Mouse (Mus musculus) forebrain, embryonic 16.5 days (tissue): ENCODE measurements around the gene Relt. TPM values are rescaled to one million over a fixed set of nuclear protein-coding genes. Genes with fewer than 3 reads are reported as not detected.
A peak's percentile ranks its signal among the peaks of the same experiment; 100 is the strongest.

ENCODE experiments used
- ATAC-seq: fragments of 200-750 bp; cut with Nextera tagmentation; 2 replicates; pipeline ENCODE4 v1.8.0; 2017; ENCODE audit warnings: mild to moderate bottlenecking, moderate library complexity
- H3K27ac ChIP-seq: fragments of 300-500 bp; sonication (generic); 2 replicates; pipeline ENCODE4 v1.5.1; 2014; ENCODE audit warnings: low read length, control low read depth
- H3K27me3 ChIP-seq: fragments of 300-500 bp; sonication (generic); replicated peaks from 2 replicates; pipeline ENCODE4 v1.6.1; 2014; ENCODE audit warnings: low read length; ENCODE audit not compliant: control insufficient read depth, insufficient read depth
- H3K36me3 ChIP-seq: fragments of 300-500 bp; sonication (generic); 2 replicates; pipeline ENCODE4 v1.6.1; 2014; ENCODE audit not compliant: control insufficient read depth, insufficient read depth
- H3K4me1 ChIP-seq: fragments of 300-500 bp; sonication (generic); replicated peaks from 2 replicates; pipeline ENCODE4 v1.6.1; 2014; ENCODE audit warnings: low read length; ENCODE audit not compliant: control insufficient read depth, insufficient read depth
- H3K4me2 ChIP-seq: fragments of 300-500 bp; sonication (generic); 2 replicates; pipeline ENCODE4 v1.6.1; 2014; ENCODE audit warnings: mild to moderate bottlenecking, low read length, control low read depth
- H3K4me3 ChIP-seq: fragments of 300-500 bp; sonication (generic); replicated peaks from 2 replicates; pipeline ENCODE4 v1.5.1; 2014; ENCODE audit warnings: mild to moderate bottlenecking, low read length, control low read depth
- H3K9ac ChIP-seq: fragments of 300-500 bp; sonication (generic); replicated peaks from 2 replicates; pipeline ENCODE4 v1.6.1; 2014; ENCODE audit warnings: low read depth, low read length, control low read depth
- H3K9me3 ChIP-seq: fragments of 300-500 bp; sonication (generic); 2 replicates; pipeline ENCODE4 v1.6.1; 2016; ENCODE audit warnings: low read length; ENCODE audit not compliant: control insufficient read depth
- WGBS: fragments of 180-500 bp; shearing (Covaris S2); extraction: QIAGEN DNeasy Blood & Tissue Kit; methylation state at CpG from one replicate; pipeline ENCODE4 v1.1.7; 2014; 5-methylcytosine and 5-hydroxymethylcytosine counted together
- polyA plus RNA-seq: library from polyadenylated mRNA; unstranded; fragments of >200 nt; fragmentation: Nextera tagmentation; extraction: Ambion mirVana; gene quantifications from 2 replicates; pipeline ENCODE4 v1.2.1, GENCODE M21; 2015

Relt gene
- polyA plus RNA-seq, 1 experiment from 2014 or later = 3.9 TPM

DNA sequence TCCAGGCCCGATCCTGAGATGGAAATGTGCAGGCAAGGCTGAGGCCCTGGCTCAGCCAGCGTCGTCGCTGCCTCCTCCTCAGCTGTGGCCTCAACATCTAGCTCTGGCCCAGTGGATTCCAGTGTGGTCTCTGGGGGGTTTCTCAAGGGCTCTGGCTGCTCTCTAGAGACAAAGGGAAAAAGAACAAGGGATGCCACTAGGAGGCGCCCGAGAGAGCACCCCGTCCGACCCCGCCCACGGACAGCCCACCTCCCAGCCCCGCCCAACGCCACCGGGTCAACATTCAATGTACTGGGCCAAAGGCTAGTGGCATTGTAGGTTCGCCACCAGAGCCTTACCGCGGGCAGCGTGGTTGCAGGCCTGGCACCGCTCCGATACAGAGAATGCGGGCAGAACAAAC is 16.3 kb upstream of the Relt start:
- H3K27ac ChIP-seq = no peak overlapping the region
- peak; percentile 41; the same call in 1 of the 2 replicates for ATAC-seq
- WGBS = 14% methylated on average over 20 of the region's 20 CpGs
- no peaks in the 10 kb centered on the region for H3K27me3 ChIP-seq
- peaks cover 25% of the 10 kb centered on the region for H3K36me3 ChIP-seq
- no peaks in the 10 kb centered on the region for H3K4me1 ChIP-seq
- no peak overlapping the region for H3K4me3 ChIP-seq
- no peak overlapping the region for H3K4me2 ChIP-seq
- no peaks in the 10 kb centered on the region for H3K9me3 ChIP-seq
- no peak overlapping the region for H3K9ac ChIP-seq

DNA sequence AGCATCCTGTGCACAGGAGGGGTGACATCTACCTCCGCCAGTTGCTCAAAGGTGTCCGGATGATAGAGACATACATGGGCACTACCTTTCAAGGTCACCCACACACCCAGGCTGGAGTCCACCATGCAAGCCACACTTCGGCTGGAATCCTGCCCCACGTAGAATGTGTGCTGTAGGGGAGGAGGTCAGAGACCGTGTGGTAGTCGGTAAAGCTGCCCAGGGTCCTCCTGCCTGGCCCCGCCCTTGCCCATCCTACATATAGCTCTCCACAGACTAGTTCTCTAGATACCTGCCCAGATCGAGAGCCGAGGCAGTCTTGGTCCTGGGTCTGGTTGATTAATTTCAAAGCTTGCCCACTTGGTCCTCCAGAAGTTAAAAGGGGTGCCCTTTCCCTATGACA is 13.5 kb upstream of the Relt start:
- H3K9me3 ChIP-seq = no peaks in the 10 kb centered on the region
- H3K4me3 ChIP-seq = no peak overlapping the region
- no peak for ATAC-seq
- 95% methylated on average over 9 of the region's 9 CpGs for WGBS
- no peak overlapping the region for H3K27ac ChIP-seq
- no peak overlapping the region for H3K4me2 ChIP-seq
- no peaks in the 10 kb centered on the region for H3K27me3 ChIP-seq
- no peak overlapping the region for H3K9ac ChIP-seq
- H3K4me1 ChIP-seq = no peaks in the 10 kb centered on the region
- peaks cover 28% of the 10 kb centered on the region for H3K36me3 ChIP-seq

DNA sequence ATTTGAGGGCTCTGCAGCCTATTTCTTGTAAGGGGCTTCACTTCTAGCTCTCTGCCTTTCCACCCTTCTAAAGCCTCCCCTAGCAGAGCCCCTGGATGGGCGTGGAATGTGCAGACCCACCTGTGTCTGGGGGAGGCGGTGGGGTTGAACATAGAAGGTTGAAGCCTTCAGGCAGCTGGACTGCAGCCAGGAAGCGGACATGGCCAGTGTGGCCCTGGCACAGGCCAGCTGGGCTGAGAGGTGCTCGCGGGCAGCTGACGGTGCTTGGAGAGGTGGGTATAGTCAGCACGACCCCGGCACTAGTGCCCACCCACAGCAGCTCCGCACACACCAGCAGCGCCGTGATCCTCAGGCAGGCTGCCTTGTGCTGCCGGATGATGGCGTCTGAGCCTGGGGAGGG is 13.0 kb upstream of the Relt start:
- 90% methylated on average over 13 of the region's 13 CpGs for WGBS
- peaks cover 27% of the 10 kb centered on the region for H3K36me3 ChIP-seq

DNA sequence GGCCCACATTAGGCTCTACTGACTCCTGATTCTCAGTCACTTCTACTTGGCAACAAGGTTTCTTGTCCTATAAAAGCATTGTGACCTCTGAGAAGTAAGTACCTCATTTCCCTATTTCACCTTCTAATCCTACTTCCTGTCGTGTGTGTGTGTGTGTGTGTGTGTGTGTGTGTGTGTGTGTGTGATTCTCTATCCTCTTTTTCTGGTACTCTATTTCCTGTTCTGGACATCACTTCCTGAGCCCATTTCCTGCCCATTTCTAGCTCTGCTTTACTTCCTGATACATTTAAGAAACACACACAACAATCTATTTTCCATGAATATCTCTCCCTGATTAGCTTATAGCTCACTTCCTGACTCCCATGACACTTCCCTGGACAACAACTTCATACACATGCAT is 12.6 kb upstream of the Relt start:
- ATAC-seq = no peak
- 90% methylated on average over 1 of the region's 1 CpGs for WGBS
- peaks cover 23% of the 10 kb centered on the region for H3K36me3 ChIP-seq
- H3K27ac ChIP-seq = no peak overlapping the region
- H3K9me3 ChIP-seq = no peaks in the 10 kb centered on the region
- H3K4me2 ChIP-seq = no peak overlapping the region
- no peaks in the 10 kb centered on the region for H3K4me1 ChIP-seq
- no peak overlapping the region for H3K4me3 ChIP-seq
- no peak overlapping the region for H3K9ac ChIP-seq
- no peaks in the 10 kb centered on the region for H3K27me3 ChIP-seq

More for the DNA sequence above, 13.0 kb upstream of the Relt start:
- no peak overlapping the region for H3K9ac ChIP-seq
- H3K27me3 ChIP-seq = no peaks in the 10 kb centered on the region
- ATAC-seq = no peak
- H3K9me3 ChIP-seq = no peaks in the 10 kb centered on the region
- H3K27ac ChIP-seq = no peak overlapping the region
- no peak overlapping the region for H3K4me2 ChIP-seq
- no peaks in the 10 kb centered on the region for H3K4me1 ChIP-seq
- H3K4me3 ChIP-seq = no peak overlapping the region

DNA sequence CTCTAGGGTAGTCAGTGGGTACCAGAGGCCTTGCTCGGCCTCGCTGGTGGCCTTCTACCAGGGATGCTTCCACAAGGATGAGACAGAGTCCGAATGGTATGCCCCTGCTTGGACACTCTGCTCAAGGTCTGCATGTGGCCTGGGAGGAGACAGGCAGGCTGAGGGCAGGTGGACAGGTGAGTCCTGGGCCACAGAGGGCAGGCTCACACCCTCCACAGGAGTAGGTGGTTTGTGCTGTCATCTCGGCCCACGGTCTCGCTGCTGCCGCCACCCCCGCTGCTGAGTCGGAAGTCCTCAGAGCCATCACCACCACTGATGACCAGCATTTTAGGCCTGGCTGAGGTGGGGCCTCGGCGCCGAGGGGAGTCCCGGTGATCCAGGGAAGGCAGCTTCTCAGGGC is 10.0 kb upstream of the Relt start:
- 97% methylated on average over 13 of the region's 13 CpGs for WGBS
- H3K4me1 ChIP-seq = no peaks in the 10 kb centered on the region
- H3K27ac ChIP-seq = no peak overlapping the region
- H3K9ac ChIP-seq = no peak overlapping the region
- peaks cover 14% of the 10 kb centered on the region for H3K36me3 ChIP-seq
- no peaks in the 10 kb centered on the region for H3K9me3 ChIP-seq
- ATAC-seq = no peak
- no peak overlapping the region for H3K4me2 ChIP-seq
- no peaks in the 10 kb centered on the region for H3K27me3 ChIP-seq
- no peak overlapping the region for H3K4me3 ChIP-seq

DNA sequence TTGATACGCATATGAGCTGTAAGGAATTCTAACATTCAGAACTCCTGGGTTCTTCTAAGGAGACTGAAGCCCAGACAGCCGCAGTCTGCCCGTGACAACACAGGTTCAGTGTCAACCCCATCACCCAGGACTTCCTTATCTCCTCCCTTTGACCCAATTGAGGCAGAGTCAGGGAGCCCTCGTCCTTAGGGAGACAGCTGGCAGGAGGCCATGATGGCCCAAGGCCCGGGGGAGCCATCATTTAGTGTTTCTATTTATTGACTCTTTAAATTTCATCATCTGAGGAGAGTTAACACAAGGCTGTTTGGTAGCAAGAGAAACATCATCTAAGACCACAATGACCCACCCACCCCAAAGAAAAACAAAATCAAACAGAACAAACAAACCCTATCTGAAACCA is 8.6 kb upstream of the Relt start:
- no peaks in the 10 kb centered on the region for H3K9me3 ChIP-seq
- H3K9ac ChIP-seq = no peak overlapping the region
- H3K36me3 ChIP-seq = peaks cover 13% of the 10 kb centered on the region
- no peak overlapping the region for H3K4me2 ChIP-seq
- no peak overlapping the region for H3K4me3 ChIP-seq
- H3K4me1 ChIP-seq = no peaks in the 10 kb centered on the region
- H3K27ac ChIP-seq = no peak overlapping the region
- 80% methylated on average over 5 of the region's 5 CpGs for WGBS
- ATAC-seq = no peak
- no peaks in the 10 kb centered on the region for H3K27me3 ChIP-seq

DNA sequence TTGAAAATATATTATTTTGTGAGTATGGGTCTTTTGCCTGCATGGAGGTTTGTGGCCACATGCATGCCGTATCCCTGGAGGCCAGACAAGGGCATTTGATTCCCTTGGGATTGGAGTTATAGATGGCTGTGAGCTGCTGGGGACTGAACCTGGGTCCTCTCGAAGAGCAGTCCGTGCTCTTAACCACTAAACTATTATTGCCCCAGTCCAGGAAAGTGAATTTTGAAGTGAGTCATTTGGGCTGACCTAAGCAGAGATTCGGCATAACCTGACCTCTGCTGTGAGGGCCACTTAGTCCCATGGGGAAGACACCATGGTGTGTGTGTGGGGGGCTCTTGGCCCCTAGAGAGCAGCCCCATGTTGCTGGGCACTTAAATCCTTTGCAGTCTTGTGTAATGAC is 8.1 kb upstream of the Relt start:
- H3K4me1 ChIP-seq = no peaks in the 10 kb centered on the region
- H3K27me3 ChIP-seq = no peaks in the 10 kb centered on the region
- peaks cover 13% of the 10 kb centered on the region for H3K36me3 ChIP-seq
- H3K9me3 ChIP-seq = no peaks in the 10 kb centered on the region
- no peak for ATAC-seq
- WGBS = 92% methylated on average over 4 of the region's 4 CpGs
- H3K4me3 ChIP-seq = no peak overlapping the region
- no peak overlapping the region for H3K27ac ChIP-seq
- H3K9ac ChIP-seq = no peak overlapping the region
- H3K4me2 ChIP-seq = no peak overlapping the region

DNA sequence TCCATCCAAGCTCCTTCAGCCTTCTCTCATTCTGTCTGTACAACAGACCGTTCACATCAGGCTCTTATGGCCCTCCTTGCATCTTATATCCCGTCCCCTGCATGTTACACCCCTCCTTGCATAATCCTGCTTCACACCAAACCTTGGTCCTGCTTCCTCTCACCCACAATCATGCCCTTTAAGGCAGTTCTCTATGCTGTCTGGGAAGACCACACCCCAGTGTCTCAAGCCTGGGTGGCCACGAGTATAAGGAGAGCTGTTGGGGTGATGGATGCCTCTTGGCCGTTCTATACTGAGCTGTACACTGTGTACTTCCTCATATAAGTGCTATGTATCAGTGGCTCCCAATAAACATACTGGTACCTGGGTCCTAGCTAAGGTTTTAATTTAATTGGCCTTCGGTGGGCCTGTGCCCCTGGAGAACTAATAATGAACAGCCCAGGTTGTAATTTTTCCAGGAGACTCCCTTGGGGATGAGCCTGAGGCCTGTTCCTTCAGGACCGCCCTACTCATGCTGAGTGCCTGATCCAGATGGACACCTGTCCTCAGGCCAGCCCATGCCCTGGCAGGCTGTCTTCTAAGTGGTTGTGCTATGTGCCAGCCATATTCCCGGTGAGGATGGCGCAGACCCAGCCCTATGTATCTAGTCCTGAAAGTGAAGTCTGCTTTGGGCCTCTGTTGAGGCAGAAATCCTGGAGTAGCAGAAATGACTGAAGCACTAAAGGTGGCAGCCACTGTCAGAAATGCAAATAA is 6.8 kb upstream of the Relt start:
- no peak for ATAC-seq
- H3K4me1 ChIP-seq = no peaks in the 10 kb centered on the region
- H3K27ac ChIP-seq = no peak overlapping the region
- no peaks in the 10 kb centered on the region for H3K9me3 ChIP-seq
- 88% methylated on average over 8 of the region's 8 CpGs for WGBS
- H3K36me3 ChIP-seq = peaks cover 13% of the 10 kb centered on the region
- H3K9ac ChIP-seq = no peak overlapping the region
- H3K4me2 ChIP-seq = no peak overlapping the region
- H3K4me3 ChIP-seq = no peak overlapping the region
- H3K27me3 ChIP-seq = no peaks in the 10 kb centered on the region

DNA sequence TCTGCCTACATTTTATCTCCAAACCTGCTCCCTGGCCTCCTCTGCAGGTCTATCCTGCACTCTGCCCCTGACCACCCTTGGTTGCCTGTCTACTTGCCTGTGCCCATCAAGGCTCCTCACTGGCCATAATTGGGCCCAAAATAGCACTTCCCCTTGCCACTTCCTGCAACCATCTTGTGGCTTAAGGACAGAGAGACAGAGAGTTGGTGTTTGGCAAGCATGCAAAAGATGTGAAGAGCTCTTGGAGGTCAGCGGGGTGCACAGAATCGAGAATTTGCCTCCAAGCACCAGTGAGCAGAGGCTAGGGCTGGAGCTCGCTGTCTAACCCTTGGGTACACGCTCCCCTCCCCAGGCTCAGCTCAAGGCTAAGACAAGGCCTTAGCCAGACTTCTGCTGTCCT is 5.3 kb upstream of the Relt start:
- Histone ChIP-seq H3K4me2 (no peak overlapping the region), H3K36me3 (peaks cover 13% of the 10 kb centered on the region), H3K9ac (no peak overlapping the region), H3K4me1 (no peaks in the 10 kb centered on the region), H3K4me3 (no peak overlapping the region), H3K27me3 (no peaks in the 10 kb centered on the region), H3K27ac (no peak overlapping the region), H3K9me3 (no peaks in the 10 kb centered on the region)
- WGBS = 82% methylated on average over 4 of the region's 4 CpGs
- ATAC-seq = no peak

DNA sequence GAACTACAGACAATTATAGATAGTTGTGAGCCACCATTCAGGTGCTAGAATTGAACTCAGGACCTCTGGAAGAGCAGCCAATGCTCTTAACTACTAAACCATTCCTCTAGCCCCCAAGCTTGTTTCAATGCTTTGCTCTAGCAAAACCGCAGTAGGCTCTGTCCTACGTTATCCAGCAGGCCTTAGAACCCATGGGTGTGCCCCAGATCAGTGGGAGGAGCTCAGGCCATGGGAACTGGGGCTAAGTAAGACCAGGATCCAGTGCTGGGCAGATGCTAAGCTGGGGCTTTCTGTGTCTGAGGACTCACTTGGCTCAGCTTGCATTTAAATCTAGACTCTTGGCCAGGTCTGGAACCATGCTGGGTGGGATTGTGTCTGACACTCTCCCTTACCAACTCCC is 4.3 kb upstream of the Relt start:
- peaks cover 3% of the 10 kb centered on the region for H3K4me1 ChIP-seq
- H3K9me3 ChIP-seq = no peaks in the 10 kb centered on the region
- no peak overlapping the region for H3K9ac ChIP-seq
- H3K36me3 ChIP-seq = peaks cover 4% of the 10 kb centered on the region; the same call in 1 of the 2 replicates
- H3K27me3 ChIP-seq = no peaks in the 10 kb centered on the region
- no peak overlapping the region for H3K27ac ChIP-seq
- no peak overlapping the region for H3K4me3 ChIP-seq
- H3K4me2 ChIP-seq = no peak overlapping the region
- 49% methylated on average over 2 of the region's 2 CpGs for WGBS
- ATAC-seq = no peak
